Mouse (Mus musculus) cerebellum, postnatal 25 days (tissue): ENCODE data around the gene Ccnf.

Experiments
- DNase-seq, 2 experiments: peaks; one replicate each; pipeline ENCODE4 v3.0.0; 2021; ENCODE audit warnings: mixed read lengths in 2 of 2

Ccnf gene

DNA sequence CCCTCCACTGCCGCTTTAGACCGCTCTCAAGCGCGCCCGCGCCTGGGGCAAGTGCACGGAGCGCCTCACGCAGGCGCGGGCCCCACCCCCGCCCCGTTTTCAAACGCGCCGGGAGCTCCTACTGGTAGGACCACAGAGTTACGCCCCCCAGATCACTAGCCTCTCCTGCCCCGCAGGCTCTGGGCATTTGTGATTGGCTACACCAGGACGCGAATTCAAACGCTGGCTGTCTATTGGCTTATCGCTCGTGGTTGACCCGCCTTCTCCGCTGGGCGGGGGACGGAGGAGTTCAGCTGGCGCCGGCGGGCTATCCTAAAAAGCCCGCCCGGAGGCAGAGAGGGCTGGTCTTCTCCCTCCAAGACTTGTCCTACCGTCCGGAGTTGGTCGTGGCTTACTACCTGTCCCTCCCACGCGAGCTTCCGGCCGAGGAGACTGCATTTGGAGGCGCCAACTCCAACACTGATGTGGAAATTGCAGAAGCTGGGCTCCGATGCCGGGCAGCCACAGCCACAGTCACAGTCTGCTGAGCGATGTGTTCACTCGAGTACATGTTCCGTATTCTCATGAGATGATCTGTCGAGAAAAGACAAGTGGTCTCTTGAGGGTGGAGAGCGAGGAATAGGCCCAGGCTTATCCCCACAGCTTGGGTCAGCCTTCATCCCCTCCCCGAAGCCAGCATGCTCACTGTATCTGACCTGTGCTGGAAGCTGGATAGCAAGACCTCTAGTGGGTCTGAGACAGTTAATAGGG lies at the start of gene Ccnf:
Gene Ccnf (minus strand): TSS at position 165 of the 750 bp plus-strand sequence.
- DNase-seq, result peak; percentile 95 to 96

DNA sequence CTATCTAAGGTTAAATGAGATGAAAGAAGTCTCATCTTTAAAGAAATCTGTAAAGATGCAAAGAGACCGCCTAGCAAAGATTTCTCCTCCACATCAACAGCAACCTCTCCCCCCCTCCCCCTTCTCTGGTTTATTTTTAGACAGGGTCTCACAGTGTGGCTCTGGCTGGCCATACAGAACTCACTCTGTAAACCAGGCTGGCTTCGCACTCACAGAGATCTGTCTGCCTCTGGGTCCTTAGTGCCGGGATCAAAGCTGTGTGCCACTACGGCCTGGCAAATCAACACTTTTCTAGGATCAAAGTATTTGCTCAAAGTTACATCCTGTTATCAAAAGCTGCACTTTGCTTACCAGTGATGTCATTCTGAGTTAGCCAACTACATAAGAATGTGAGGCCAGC lies 49.4 kb upstream of the Ccnf start:
- no peak for DNase-seq

DNA sequence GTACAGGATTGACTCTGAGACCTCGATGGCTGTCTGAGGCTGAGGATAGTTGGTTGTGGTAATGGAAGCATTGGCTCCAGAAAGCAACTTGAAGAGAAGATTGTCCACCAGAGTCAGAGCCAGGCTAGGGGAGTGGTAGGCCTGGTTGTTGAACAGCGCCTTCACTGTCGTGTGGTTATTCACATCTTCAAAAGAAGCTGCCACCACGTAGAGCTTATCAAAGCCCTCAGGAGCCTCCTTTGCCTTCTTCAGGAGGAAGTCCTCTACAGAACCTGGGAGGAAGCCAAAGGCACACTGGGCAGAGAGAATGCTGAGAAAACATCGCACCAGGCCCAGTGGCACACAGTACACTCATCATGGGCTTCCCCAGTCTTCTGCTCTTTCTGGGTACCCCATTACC lies 38.1 kb upstream of the Ccnf start:
- no peak for DNase-seq

DNA sequence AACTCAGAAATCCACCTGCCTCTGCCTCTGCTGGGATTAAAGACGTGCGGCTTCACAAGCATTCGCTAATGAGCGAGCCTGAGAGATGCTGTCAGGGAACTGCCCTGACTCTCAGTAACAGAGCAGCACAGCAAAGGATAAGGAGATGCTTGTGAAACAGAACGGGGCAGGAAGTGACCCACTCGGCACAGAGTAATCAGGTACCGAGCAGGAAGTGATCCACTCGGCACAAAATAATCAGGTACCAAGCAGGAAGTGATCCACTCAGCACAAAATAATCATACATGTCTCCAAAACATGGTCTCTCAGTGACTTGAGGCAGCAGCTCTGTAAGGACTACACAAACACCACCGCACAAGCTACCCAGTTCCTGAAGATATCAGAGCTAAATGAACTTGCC lies 37.2 kb upstream of the Ccnf start:
- no peak for DNase-seq

DNA sequence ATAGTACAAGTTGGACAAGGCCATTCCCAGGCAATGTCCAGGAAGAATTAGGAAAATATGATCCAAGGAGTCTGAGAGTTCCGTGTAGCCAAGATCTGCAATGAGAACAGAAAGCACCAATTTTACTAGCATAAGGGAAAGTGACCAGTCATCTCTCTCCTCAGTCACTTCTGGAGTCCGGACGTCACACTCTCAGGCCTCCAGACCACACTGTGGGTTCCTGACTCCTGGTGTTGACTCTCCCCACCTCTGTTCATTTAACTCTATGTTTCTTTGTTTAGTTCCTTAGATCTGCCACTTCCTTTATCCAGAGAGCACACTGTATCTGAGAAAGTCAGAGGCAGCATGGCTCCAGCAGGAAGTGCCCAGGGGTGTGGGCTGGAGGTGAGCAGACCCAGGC lies 34.4 kb upstream of the Ccnf start:
- no peak for DNase-seq

DNA sequence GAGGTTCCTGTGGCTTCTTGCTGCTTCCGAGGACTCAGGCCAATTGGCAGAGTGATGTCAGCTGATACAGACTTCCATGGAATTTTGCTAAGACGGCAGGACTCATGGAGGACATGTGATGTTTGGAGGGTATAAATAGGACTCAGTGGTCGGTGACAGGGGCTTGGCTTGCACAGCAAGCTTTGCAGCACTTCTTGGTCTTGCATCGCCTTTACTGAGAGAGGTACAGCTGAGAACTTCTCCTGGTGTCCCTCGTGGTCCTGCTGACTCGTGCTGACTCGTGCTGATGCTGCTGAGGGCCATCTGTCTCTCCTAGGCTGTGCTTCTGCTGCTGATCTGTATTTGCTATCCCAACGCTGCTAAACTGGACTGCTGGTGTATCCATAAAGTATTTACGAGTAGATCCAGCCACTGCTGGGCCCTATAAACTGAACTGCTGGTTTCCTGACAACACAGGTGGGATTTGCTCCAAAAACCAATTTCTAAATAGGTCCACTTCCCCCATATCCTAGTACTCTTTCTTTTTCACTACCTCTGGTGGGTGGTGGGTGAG lies 32.1 kb upstream of the Ccnf start:
- peak; percentile 43 to 47 for DNase-seq

DNA sequence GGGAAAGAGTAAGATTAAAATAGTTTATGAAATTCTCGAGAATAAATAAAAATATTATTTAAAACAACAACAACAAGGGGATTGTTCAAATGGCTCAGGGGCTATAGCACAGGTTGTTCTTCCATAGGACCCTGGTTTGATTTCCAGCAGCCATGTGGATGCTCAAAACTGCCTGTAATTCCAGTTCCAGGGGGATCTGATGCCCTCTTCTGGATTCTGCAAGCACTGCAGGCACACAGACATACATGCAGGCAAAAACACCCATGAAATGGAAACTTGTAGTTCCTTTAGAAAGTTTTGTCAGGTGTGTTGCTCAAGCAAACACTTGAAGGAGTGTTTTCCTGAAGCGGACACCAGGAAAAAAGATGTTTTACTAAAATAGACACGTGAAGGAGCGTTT lies 31.4 kb upstream of the Ccnf start:
- peak in 1 of 2 experiments; percentile 33 for DNase-seq

DNA sequence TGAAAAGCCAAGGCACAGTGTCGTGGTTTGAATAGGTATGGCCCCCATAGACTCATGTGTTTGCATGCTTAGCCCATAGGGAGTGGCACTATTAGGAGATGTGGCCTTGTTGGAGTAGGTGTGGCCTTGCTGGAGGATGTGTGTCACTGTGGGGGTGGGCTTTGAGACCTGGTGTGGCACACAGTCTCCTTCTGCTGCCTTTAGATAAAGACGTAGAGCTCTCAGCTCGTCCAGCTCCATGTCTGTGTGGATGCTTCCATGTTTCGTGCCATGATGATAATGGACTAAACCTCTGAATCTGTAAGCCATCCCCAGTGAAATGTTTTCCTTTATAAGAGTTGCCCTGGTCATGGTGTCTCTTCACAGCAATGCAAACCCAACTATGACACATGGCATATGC lies 28.6 kb upstream of the Ccnf start:
- DNase-seq, result no peak

DNA sequence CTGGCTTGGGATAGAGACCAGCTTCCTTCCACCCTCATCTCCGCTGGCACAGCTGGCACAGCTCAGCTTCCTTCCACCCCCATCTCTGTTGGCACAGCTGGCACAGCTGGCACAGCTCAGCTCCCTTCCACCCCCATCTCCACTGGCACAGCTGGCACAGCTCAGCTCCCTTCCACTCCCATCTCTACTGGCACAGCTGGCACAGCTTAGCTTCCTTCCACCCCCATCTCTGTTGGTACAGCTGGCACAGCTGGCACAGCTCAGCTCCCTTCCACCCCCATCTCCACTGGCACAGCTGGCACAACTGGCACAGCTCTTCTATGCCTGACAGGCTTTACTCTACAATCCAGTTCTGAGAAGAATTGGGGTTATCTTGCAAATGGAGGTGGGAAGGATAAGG lies 15.8 kb upstream of the Ccnf start:
- DNase-seq, result no peak

DNA sequence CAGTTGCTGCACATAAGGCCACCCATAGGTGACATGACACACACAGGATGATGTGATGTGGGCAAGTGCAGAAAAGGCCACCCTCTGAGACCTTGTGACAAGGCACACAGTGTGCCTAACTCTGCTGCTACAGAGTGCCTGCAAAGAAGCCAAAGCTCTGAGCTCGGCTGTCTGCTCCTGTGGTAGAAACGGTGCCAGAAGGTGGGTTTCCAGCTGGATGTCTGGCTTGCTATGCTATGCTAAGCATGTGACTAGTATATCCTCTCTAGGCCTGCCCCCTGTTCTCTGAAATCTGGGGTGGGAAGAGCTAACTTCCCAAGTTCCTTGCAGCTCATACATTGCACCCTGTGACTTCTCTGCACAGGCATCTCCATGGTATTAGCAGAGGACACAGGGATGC lies 13.5 kb upstream of the Ccnf start:
- no peak for DNase-seq

DNA sequence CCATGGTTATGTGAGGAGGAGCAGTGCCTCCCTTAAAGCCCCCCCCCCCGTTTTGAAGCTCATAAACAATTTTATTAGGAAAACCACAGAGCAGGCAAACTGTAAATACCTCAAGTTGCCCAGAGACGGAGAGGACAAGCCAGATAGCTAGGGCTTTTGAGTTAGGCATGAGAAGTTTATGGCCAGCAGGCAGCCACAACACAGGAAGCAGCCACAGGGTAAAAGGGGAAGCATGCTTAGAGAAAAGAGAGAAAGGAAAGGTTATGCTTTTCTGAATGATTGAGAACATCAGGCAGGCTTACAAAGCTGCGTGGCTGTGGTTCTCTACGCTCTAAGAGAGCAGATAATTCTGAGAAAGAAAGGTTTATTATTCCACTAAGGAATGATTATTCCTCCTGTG lies 9.2 kb upstream of the Ccnf start:
- no peak for DNase-seq

DNA sequence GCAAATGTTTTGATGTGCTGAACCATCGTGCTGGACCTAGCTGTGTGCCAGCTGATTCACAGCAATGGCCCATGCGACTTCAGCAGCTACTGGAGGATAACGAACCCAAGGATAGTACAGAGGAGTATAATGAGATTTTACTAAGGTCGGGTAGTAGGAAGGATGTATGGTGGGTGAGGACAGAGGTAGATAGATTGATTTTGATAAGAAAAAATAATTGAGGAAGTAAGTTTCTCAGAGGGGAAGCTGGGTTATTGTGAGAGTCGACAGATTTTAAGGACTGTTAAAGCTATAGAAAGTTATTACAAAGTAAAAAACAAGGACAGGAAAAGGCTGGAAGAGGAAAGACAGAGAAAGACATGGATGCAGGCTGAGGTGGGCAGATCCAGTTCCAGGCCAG lies 8.4 kb upstream of the Ccnf start:
- DNase-seq, result no peak

DNA sequence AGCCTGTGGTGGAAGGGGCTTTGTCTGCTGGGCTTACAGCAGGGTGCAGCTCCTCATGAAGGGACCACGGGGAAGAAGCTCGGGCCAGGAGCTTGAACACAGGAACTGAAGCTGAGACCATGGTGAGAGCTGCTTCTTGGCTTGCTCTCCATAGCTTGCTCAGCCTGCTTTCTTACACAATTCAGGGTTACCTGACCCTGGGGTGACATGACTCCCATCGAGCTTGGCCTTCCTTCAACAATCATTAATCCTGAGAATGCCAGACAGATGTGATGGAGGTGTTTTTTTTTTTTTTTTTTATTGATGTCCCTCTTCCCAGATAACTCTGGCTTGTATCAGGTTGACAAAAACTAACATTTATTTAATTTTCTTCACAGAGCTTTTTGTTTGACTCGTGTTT lies 7.7 kb upstream of the Ccnf start:
- DNase-seq, result no peak

DNA sequence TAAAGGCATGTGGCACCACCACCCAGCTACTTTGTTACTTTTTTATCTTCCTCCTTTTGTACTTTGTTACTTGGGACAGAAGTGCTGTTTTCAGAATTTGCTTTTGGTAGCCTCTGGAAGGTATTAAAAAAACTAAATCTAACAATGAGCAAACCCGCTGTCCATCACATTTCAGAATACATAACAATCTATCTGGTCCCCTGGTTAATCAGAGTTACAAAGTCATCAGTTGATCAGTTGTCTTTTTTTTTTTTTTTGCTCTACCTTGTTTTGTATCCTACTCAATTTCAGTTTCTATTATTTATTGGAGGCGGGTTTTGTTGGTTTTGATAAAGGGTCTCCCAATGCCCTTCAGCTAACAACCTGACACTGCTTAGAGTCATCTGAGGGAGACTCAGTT lies 1.0 kb upstream of the Ccnf start:
- no peak for DNase-seq

DNA sequence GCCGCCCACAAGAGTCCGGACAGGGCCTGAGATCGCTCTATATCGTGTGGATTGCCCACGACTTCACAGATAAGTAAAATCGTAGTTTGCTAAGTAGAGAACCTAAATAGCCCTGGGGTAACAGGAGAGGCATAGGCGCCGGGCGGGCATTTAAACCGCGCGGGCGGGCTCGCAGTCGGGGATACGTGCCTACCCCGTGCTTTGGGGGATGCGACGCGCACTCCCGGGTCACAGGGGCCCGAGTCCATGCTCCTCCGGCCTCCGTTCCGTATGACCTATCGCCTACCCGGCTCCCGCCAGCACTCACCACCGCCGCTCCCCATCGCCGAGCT lies 330 bp downstream of the Ccnf start:
- no peak for DNase-seq

DNA sequence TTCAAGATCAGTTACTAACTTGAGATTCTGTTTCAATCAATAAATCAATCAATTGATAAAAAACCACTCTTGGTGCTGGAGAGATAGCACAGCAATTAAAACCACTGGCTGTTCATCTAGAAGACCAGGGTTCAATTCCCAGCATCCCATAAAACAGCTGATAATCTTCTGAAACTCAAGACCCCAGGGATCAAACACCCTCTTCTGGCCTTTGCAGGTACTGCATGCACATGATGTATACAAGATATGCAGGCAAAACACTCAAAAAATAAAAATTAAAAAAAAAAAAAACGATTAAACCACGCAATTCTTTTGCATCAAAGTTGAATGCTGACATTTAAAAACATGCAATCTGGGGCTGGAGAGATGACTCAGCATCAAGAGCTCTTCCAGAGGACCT lies 2.6 kb downstream of the Ccnf start:
- DNase-seq, result no peak

DNA sequence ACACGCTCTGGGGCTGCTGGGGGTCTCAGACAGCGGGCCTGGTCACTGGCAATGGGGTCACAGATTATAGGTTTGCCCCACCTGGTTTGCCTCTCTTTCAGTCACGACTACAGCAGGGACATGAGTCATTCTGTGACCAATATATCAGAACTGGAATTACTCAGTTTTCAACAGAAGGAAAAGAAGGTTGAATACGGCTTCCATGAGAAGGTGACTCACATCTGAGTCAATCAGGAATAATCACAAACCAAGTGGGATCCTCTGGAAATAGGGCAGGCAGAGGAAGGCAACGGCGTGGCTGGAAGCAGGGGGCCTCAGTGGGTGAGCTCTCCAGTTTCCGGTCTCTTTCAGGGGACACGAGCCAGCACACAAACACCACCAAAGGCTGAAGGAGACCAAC lies 7.2 kb downstream of the Ccnf start:
- no peak for DNase-seq

DNA sequence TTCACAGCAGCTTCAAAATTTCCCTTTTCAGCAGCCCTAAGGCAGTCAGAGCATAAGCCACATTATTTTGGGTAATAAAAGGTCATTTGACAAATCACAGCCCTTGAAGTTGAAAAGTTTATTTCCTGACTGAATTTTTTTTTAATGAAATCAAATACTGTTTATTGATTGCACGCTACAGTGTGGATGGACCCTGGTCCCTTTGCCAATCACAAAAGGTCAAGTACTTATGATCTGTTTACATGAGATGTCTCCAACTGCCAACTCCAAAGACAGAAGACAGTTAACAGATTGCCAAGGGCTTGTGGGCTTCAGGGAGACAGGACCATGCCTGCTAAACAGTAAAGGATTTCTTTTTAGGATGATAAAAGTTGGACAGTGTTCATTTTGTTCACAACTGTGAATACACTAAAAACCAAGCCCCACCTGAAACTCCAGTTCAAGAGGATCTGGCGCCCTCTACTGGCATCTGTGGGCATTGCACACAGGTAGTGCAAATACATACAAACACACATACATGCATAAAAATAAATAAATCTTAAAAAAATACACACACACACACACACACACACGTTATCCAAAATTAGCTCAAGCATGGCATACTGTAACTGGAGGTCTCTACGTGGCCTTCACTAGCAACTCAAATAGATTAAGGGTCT lies 7.8 kb downstream of the Ccnf start:
- DNase-seq, result peak in 1 of 2 experiments; percentile 57

DNA sequence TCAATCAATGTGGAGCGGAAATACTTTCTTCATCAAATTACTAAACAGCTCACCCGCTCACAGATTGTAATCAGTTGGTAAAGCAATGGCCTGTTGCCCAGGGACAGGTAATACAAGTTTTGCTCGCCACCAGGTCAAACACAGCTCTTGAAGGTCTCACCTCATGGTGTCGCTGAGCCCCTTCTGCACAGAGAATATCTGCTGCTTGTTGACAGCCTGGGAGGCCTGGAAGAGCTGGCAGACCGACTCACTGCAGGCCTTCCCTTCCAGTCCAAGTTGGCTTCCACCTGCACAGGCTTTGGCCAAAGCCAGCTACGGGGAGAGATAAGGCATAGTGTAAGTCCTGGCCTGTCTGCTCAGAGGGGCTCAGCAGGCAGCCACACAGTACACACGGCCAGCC lies 14.4 kb downstream of the Ccnf start:
- peak; percentile 79 to 85 for DNase-seq

DNA sequence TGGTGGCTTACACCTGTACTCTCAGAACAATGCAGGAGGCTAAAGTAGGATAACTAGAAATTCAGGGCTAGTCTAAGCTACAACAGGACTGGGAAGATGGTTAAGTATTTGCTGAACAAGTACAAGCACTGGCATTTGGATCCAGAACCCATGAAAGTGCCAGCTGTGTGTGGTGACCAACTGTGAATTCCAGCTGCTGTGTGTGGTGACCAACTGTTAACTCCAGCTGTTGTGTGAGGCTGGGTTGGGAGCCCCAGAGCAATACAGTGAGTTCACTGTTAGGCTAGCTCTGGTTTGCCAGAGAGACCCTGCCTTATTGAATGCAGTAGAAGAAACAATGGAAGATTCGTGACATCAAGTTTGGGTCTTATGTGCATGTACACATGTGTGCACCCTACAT lies 14.8 kb downstream of the Ccnf start:
- no peak for DNase-seq

DNA sequence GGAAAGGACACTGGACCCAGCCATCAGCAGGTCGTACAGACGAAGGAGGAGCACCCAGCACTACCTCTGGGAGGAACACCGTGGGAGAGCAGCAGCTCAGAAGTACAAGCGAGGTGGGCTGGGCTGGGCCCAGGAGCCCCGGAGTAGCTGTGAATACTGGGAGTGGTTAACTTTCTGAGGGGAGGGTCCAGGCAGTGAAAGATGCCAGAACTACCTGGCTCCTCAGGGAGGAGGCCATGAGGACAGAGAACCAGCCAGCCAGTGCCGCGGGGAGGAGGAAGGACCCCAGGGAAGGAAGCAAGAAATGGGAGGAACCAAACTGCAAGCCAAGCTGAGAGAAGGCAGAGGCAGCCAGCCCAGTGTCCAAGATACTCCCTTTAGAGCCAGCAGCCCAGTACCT lies 23.3 kb downstream of the Ccnf start:
- no peak for DNase-seq

DNA sequence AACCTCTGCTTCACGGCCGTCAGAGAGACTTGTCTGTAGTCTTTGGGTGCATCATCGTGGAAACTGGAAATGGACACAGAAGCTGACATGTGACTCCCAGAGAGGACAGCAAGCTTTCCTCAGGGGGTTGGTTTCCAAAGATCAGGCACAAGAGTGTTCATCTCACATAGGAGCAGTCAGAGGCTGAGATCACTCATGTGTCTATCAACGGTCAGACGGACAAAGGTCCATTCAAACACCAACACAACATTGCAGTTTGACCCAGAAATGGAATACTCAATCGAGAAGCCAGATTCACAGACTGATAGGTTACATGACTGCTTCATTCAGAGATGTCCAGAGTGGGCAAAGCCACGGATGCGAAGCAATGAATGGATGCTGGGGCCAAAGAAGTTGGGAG lies 24.6 kb downstream of the Ccnf start:
- DNase-seq, result no peak

DNA sequence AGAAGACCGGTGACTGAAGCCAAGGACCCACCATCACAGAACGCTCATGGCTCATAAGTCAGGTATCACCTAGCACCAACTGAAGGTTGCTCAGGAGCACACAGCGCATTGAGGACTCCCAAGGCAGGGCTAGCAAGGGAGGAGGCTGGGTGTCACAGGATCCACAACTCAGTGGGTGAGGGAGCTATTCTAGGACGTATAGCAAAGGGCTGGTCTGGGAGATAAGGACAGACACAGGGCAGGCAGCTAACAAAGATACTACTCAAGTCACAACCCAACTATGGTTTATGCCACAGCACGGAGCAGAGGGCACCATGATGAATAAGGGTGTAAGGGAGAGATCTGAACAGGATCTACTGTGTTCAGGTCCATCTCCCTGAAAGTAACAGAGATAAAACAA lies 25.4 kb downstream of the Ccnf start:
- no peak for DNase-seq

DNA sequence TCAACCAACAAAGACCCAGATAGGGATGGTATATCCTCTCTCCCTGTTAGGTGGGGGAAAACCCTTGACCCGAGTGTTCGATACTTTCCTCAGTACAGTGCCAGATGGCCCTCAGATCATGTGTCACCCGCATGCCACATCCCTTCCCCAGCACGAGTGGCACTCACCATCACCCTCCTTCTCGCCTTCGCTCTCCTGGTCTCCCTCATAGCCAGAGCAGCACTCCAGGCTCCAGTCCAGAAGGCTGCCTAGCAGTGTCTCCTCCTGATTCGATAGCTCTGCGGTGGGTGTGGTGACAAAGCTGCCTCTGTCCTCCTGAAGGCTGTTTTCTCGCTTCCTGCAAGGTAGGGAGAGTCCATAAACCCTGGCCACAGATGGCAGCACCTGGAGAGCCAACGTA lies 26.5 kb downstream of the Ccnf start:
- DNase-seq, result no peak

DNA sequence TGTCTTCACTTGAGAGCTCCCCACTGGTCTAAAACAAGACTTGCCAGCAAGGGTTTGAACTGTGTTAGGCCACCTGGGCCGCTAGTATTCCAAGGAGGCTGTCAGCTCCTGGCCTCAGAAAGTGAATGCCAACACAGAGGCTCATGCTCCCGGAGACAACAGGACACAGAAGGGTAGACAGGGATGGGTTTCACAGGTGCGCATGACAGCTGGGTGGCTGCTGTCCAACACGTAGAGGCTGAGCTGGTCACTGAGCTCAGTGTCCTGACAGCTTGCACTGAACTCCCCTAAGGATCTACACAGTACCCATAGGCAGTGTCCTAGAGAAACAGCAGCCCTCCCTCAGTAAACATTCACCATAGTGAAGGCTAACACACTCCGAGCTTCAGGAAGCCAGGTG lies 27.8 kb downstream of the Ccnf start:
- DNase-seq, result no peak
